Mouse (Mus musculus): ENCODE measurements around the gene Pax9.

Gene Pax9

DNA sequence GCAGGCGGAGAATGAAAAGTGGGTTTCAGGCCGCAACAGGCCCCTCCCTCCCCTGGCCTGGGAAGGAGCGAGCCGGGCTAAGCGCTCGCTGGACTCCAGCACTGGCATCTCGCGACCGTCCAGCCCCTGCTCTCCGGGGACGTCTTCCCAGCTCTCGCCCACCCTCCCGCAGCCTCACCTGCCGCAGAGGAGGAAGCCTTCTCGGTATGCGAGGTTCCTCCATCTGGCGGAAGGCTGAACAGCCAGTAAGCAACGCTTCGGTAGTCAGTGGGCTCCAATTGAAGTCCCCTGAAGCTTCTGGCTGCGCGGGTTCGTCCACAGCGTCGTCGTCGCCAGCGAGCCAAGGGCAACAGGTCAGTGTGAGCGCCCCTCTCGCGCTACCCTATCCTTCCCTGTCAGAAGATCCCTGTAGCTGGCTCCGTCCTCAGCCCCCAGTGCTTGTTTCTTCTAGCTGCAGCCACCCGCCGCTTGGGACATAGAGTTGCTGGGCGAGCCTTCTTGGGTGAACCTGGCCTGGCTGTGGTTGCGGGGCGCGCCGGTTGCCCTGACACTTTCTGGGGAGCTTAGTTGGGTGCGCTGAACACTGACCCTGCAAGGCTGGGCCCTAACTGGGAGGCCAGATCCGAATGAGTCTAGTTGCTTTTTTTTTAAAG, at the start of gene Pax9:
Gene Pax9 (plus strand): TSS at position 341 of the 653 bp plus-strand sequence.
- DNase-seq: no peak

DNA sequence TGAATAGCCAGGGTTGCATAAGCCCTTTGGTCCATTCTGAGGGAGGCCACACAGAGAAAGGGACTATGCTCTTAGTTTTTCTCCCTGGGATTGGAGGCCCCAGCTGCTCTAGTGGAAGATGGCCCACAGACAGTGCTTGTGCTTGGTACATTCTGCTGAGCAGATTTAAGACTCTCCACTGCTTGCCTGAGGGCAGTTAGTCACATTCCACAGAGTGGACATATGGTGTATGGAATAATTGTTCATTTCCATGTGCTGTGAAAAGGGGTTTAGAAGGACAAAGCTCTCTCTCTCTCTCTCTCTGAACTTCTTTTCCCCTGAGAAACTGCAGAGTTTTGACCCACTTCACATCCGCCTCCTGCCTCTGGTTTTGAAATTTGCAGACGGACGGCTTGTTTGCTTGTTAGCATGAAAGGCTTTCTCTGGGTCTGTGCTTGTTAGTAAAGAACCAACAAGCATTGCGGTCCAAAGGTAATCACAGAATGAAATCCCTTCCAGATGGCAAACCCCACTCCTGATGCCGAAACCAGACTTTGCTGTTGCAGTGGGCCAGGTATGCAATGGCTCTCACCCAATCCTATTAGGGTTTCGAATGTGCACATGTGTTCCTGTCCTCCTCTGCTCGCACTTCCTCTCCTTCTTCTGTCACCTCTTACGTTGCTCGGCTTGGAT, 22.0 kb upstream of the Pax9 start:
- no peak for DNase-seq

DNA sequence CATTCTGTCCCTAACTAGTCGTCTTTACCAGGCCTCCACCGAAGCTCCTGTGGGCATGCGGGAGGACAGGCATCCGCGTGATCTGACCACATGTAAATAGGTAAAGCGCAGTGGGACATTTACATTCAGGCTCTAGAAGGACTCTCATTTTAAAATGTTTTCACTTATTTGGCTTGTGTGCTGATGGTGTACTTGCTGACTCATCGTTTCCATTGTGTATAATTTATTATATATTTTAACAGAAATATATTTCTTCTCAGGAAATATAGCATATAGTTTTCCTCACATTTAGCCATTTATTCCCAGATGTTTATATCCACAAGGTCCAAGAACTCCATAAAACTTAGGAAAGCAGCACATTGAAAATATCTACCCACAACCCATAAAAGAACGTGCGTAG, 20.8 kb upstream of the Pax9 start:
- DNase-seq: no peak

DNA sequence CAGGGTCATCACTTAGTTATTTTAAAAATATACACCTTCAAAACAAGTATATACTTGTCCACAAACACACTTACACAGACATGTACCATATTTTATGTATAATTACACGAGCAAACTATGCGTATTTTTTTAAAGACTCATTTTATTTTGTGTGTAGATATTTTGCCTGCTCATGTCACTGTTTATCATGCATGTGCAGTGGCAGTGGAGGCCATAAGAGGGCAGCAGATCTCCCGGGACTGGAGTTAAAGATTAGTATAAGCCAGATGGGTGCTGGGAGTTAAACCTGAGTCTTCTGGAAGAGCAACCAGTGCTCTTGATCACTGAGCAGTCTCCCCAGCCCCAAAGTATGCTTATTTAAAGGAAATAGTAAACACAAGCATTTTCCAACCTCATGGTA, 16.8 kb upstream of the Pax9 start:
- no peak for DNase-seq

- DNase-seq: no peak
Observed at GRCm38 (mm10) chr12:56677620-56678019, 13.9 kb upstream of the Pax9 start.

DNA sequence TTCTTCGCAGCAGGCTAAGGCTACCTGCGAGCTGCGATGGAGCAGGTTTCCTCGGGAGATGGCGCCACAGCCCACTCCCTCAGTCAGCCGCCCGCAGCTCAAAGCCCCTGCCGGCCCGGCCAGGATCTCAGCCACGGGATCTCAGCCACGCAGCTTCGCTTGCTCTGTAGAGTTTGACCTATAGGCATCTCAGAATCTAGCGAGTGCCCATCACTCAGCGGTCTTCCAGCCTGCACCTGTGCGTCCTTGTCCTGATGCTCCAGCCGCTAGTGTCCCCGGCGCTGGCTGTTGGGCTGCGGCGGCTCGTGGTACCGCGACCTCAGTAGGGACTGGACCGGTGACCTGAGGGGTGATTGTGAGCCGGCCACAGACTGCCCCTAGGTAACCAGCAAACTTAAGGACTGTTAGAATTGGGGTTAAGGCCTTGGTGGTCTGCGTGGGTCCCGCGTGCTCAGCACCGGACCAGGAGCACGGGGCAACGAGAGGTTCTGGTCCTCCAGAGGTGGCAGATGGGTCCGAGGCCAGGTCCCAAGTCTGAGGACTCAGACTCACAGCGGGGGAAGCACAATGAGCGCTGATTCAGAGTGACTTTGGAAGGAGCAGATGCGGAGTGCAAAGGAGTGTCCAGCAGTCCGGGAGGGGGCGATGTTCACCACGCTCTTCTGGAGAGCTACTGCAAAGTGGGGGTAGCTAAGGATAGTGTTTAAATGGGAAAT, 10.3 kb upstream of the Pax9 start:
- DNase-seq: no peak

DNA sequence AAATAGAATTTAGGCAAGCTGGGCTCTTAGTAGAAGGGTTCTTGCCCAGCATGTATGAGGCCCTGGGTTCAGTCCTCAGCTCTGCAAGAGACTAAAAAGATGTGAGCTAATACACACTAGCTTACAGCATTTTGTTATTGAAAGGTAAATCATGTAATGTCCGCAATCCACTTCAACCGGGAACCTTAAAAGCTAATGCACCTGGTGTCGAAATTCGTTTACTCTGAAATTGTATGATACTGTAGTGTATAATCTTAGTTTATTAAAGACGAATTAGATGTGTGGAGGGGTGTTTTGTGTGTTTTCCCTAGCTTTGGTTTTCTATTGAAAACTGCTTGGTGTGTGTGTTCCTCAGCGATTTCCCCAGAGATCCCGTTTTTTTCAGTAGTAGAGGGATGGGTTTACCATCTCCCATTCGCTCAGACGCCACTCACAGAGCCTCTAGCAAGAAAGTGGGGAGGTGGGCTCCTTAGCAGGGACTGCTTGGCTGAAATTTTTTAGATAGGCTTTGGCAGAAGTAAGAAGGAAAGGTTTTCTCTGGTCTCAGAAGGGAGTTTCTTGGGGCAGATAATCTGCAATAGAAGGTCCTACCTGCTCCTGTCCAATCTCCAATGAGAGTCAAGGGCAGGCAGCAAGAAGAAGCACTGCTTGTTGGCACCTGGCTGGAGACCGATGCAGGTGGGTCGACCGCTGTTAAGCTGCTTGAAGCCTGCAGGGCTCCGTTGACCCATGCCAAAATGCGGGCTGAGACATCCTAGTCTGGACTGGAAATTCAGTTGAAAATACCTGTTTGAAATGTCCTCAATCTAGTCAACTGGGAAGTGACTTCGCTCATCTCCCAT, 3.7 kb upstream of the Pax9 start:
- no peak for DNase-seq

DNA sequence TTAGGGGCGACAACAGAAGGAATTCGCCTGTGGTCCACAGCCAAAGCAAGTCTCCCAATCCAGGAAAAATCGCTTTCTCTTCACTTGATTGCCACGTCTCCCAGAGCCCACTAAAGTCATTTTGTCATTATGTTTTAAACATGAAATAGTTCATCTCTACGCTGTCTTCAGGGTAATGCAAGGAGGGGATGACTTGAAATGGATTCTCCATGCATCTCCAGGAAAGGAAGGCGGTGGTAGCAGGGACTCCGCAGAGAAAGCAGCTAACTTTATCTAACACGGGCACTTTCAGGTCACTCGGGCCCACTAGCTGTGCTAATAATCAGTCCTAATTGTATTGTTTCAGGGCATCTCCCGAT, 3.1 kb upstream of the Pax9 start:
- no peak for DNase-seq

DNA sequence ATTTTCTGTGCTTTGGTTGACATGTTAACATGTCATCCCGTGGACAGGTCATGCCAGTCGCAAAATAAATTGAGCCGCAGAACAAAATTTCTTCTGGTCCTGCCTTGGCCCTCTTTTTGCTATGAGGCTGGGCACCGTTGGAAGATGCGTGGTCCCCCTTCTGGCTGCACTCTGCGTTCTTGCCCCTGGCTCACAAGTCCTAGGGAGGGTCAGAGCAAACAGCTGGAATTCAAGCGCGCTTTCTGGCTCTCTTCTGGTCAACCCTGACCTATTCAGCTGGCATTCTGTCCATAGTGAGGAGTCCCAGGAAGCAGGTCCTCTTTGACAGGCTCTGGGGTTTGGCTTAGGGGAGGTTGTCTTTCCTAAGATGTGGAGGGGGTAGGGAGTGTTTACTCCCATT, 2.6 kb upstream of the Pax9 start:
- DNase-seq: no peak

DNA sequence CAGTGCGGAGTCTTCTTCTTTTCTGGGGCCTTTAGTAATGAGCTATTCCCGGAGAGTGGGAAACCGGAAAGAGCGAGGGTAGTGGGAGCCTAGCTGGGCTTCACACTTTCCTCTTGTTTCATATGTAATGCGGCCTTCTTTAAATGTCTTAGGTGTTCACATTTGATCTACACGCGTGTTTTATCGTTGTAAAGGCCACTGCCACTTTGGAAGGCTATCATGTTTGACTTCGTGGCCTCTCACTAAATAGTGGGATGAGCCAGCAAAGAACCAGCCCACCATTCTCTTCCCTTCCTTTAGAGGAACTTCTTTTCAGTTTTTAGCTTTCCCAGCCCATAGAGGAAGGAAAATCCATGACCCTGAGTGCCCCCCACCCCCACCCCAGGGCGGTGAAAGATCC, 2.2 kb upstream of the Pax9 start:
- DNase-seq: no peak

GRCm38 (mm10) chr12:56689736-56690135, 1.8 kb upstream of the Pax9 start:
- no peak for DNase-seq

DNA sequence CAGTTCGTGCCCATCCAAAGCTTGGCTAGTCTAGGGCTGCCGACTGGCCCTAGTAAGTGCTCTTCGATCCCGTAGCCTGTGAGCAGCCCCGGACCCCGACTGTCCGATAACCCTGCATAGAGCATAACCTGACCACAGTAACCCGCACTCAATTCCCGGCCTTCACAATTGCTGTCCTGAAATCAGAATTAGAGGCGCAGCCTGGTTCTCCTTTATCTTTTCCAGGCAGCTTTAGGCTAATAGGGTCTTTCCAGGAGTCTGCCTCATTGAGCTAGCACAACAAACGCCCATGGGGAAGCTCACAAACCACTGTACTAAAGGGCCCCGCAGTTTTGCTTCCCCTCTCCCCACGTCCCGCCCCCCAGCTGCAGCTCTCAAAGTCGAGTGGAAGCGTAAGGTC, 1.2 kb upstream of the Pax9 start:
- no peak for DNase-seq

DNA sequence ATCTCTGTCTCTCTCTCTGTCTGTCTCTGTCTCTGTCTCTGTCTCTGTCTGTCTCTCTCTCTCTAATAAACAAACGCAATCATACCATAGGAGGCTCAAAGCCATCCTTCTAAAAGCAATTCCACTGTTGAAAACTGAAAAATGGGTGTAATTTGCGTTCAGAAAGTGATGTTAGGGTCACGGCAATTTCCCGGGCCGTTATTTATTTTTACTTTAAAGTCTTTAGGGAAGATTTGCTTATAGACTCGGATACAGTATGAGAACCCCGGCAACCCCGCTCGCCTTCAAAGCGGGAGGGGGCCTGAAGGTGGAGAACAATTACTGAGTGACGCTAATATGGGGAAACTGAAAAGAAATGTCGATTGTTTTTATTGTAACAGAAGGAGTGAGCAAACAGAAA, 566 bp upstream of the Pax9 start:
- DNase-seq: no peak

- DNase-seq: no peak
Observed at GRCm38 (mm10) chr12:56692536-56692935, 969 bp downstream of the Pax9 start.

GRCm38 (mm10) chr12:56693411-56694098, 2.0 kb downstream of the Pax9 start:
- DNase-seq: no peak

DNA sequence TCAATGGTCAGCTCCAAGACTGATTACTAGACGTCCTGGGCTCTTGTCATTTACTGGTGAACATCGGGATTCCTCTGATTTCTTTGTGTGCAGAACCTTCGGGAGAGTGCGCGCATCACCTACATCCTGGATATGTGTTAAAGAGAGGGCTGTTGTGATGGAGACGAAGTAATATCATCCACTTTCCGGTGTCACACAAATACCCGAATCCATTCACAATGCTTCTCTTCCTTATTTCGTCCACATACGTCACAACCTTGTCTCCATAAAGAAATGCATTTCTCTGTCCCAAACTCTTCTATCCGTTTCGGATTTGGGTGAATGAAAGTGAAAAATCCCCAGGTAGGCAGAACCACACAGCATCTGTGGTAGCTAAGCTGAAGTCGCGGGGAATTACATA, 2.8 kb downstream of the Pax9 start:
- no peak for DNase-seq

- no peak for DNase-seq
Observed at GRCm38 (mm10) chr12:56694936-56695335, 3.4 kb downstream of the Pax9 start.

DNA sequence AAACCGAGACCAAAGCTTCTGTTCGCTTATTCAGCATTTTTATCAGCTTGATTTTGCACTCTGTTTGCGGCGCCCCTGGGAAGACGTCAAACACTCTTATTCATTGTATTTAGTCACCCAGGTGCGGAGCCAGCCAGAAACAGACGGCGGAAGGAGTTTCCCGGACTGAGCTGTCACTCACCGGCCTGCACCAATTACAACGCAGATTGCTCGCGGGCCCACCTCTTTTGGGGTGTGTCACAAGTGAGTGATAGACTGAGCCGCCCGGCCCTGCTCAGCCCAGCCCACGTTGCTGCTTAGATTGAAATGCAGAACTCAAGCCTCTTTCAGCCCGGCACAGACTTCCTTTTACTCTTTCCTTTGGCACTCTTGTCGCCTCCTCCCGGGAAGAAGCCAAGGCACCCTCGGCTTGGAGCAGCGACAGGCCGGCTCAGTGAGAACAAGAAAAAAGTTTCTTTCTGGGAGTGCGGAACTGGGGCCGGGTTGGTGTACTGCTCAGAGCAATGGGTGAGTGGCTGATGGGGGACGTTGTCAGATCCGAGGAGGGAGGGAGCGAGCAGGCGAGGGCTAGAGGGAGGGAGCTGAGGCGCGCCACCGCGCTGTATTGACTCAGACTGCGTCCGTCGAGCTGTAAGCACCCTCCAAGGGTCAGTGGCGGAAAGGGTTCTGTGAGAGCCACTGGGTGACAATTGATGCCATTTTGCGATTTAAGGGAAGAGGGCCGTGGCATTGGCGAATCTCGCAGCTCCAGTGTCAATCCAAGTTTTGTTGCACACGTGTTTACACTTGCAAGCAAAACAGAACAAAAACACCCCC, 4.0 kb downstream of the Pax9 start:
- no peak for DNase-seq

GRCm38 (mm10) chr12:56696174-56697010, 4.8 kb downstream of the Pax9 start:
- DNase-seq: no peak

GRCm38 (mm10) chr12:56697011-56697740, 5.6 kb downstream of the Pax9 start:
- DNase-seq: no peak
